Mouse (Mus musculus) retina, adult 2 months (tissue): ENCODE results near the gene Eif6.
"Not testable (repeated sequence)": the region's sequence is repeated elsewhere in the genome, so short reads cannot be mapped to it uniquely, and the experiment has no call there.

Source experiments
- DNase-seq: peaks from one replicate; pipeline ENCODE4 v3.0.0-alpha.2; 2012; ENCODE audit warnings: low read depth, low spot score

Gene Eif6

GRCm38 (mm10) chr2:155826630-155827424, at the start of gene Eif6:
Gene Eif6, minus strand, starts transcription at chr2:155826925.
- peak; percentile 71 for DNase-seq

- no peak for DNase-seq
Measured at GRCm38 (mm10) chr2:155873636-155874035, 46.9 kb upstream of the Eif6 start.

GRCm38 (mm10) chr2:155872930-155873507, 46.3 kb upstream of the Eif6 start:
- DNase-seq, result no peak

GRCm38 (mm10) chr2:155872486-155872885, 45.8 kb upstream of the Eif6 start:
- DNase-seq, result no peak

- DNase-seq, result no peak
Measured at GRCm38 (mm10) chr2:155869772-155870171, 43.0 kb upstream of the Eif6 start.

GRCm38 (mm10) chr2:155868320-155868719, 41.6 kb upstream of the Eif6 start:
- no peak for DNase-seq

- no peak for DNase-seq
Measured at GRCm38 (mm10) chr2:155863301-155863867, 36.7 kb upstream of the Eif6 start.

GRCm38 (mm10) chr2:155862573-155863300, 36.0 kb upstream of the Eif6 start:
- no peak for DNase-seq

- DNase-seq, result no peak
Measured at GRCm38 (mm10) chr2:155861581-155861980, 34.9 kb upstream of the Eif6 start.

- no peak for DNase-seq
Measured at GRCm38 (mm10) chr2:155860102-155860501, 33.4 kb upstream of the Eif6 start.

- no peak for DNase-seq
Measured at GRCm38 (mm10) chr2:155852536-155852935, 25.8 kb upstream of the Eif6 start.

GRCm38 (mm10) chr2:155850120-155850519, 23.4 kb upstream of the Eif6 start:
- no peak for DNase-seq

GRCm38 (mm10) chr2:155849464-155849863, 22.7 kb upstream of the Eif6 start:
- no peak for DNase-seq

- peak; percentile 64 for DNase-seq
Measured at GRCm38 (mm10) chr2:155848291-155848690, 21.6 kb upstream of the Eif6 start.

- no peak for DNase-seq
Measured at GRCm38 (mm10) chr2:155846930-155847329, 20.2 kb upstream of the Eif6 start.

GRCm38 (mm10) chr2:155838961-155839360, 12.2 kb upstream of the Eif6 start:
- no peak for DNase-seq

- no peak for DNase-seq
Measured at GRCm38 (mm10) chr2:155837961-155838360, 11.2 kb upstream of the Eif6 start.

GRCm38 (mm10) chr2:155834732-155835131, 8.0 kb upstream of the Eif6 start, which contains the start of gene Fam83c:
Gene Fam83c, minus strand, starts transcription at chr2:155834854.
- DNase-seq, result no peak

- not testable (repeated sequence) for DNase-seq
Measured at GRCm38 (mm10) chr2:155832087-155832486, 5.4 kb upstream of the Eif6 start.

GRCm38 (mm10) chr2:155831302-155831701, 4.6 kb upstream of the Eif6 start:
- DNase-seq, result no peak

GRCm38 (mm10) chr2:155830841-155831240, 4.1 kb upstream of the Eif6 start:
- no peak for DNase-seq
